Mouse (Mus musculus) kidney, postnatal 0 days (tissue): ENCODE measurements at regions not wholly inside any gene's neighbourhood (a gene's known extent, or its start where the extent isn't known, plus 50 kb on each side); places are given as distances from the start of the nearest gene placed in this dataset.

Experiments used
- ATAC-seq: fragments of 200-750 bp; cut with Nextera tagmentation; replicated peaks from 2 replicates; pipeline ENCODE4 v1.8.0; 2017; ENCODE audit warnings: low read depth, moderate number of reproducible peaks, moderate TSS enrichment, moderate library complexity; ENCODE audit not compliant: low FRiP score
- DNase-seq: peaks from one replicate; pipeline ENCODE4 v3.0.0-alpha.2; 2016; ENCODE audit warnings: low spot score
- H3K27ac ChIP-seq: fragments of 300-500 bp; sonication (generic); 2 replicates; pipeline ENCODE4 v1.5.1; 2014; ENCODE audit warnings: mild to moderate bottlenecking
- H3K27me3 ChIP-seq: fragments of 300-500 bp; sonication (generic); 2 replicates; pipeline ENCODE4 v1.6.1; 2014; ENCODE audit warnings: low read length, mixed read lengths; ENCODE audit not compliant: insufficient read depth
- H3K36me3 ChIP-seq: fragments of 300-500 bp; sonication (generic); 2 replicates; pipeline ENCODE4 v1.6.1; 2014; ENCODE audit warnings: low read length, mixed read lengths; ENCODE audit not compliant: insufficient read depth
- H3K4me1 ChIP-seq: fragments of 300-500 bp; sonication (generic); replicated peaks from 2 replicates; pipeline ENCODE4 v1.6.1; 2014; ENCODE audit warnings: antibody characterized with exemption, low read length, mixed read lengths; ENCODE audit not compliant: insufficient read depth
- H3K4me2 ChIP-seq: fragments of 300-500 bp; sonication (generic); 2 replicates; pipeline ENCODE4 v1.6.1; 2014; ENCODE audit warnings: mild to moderate bottlenecking, low read length, moderate library complexity, mixed read lengths
- H3K4me3 ChIP-seq: fragments of 300-500 bp; sonication (generic); replicated peaks from 2 replicates; pipeline ENCODE4 v1.5.1; 2014; ENCODE audit warnings: low read depth, low read length
- H3K9ac ChIP-seq: fragments of 300-500 bp; sonication (generic); 2 replicates; pipeline ENCODE4 v1.6.1; 2014; ENCODE audit warnings: low read depth, low read length
- H3K9me3 ChIP-seq: fragments of 300-500 bp; sonication (generic); replicated peaks from 2 replicates; pipeline ENCODE4 v1.6.1; 2016; ENCODE audit warnings: low read length, inconsistent platforms, mixed read lengths
- CTCF ChIP-seq: IDR thresholded peaks from 2 replicates; pipeline ENCODE4 v1.5.1; 2016; ENCODE audit warnings: antibody characterized with exemption, low read depth, mild to moderate bottlenecking, moderate library complexity
- WGBS: fragments of 180-500 bp; shearing (Covaris S2); extraction: QIAGEN DNeasy Blood & Tissue Kit; methylation state at CpG from one replicate; pipeline ENCODE4 v1.1.7; 2014; 5-methylcytosine and 5-hydroxymethylcytosine counted together

- Histone ChIP-seq H3K9me3 (no peaks in the 10 kb centered on the region), H3K27ac (no peak overlapping the region), H3K4me2 (no peak overlapping the region), H3K9ac (no peak overlapping the region), H3K27me3 (no peaks in the 10 kb centered on the region), H3K36me3 (no peaks in the 10 kb centered on the region), H3K4me1 (no peaks in the 10 kb centered on the region), H3K4me3 (no peak overlapping the region)
- TF ChIP-seq CTCF = no peak
- 72% methylated on average over 1 of the region's 1 CpGs for WGBS
- no peak for DNase-seq
- no peak for ATAC-seq
These were observed 192.6 kb upstream of the Cldn34d start for GRCm38 (mm10) chrX:76795304-76795703.

DNA sequence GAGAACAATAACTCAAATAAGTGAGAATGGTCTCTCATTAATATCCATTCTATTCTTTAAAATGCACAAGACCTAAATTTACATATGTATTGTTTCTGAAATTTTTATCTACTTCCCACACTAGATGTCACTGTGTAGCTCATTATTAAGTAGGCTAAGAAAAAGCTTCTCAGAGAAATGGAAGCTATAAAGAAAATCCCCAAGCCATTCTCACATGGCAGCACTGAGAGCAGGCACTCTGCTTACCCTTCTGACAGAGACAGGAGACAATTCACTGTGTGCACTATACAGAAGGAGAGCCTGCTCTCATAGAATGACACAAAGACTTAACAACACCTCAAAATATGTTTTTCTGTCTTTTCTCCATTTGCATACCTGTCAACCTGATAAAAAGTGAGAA is 187.9 kb upstream of the Cldn34d start:
- Histone ChIP-seq H3K27me3 (no peaks in the 10 kb centered on the region), H3K27ac (no peak overlapping the region), H3K4me2 (no peak overlapping the region), H3K9ac (no peak overlapping the region), H3K4me1 (no peaks in the 10 kb centered on the region), H3K4me3 (no peak overlapping the region), H3K9me3 (no peaks in the 10 kb centered on the region), H3K36me3 (no peaks in the 10 kb centered on the region)
- ATAC-seq (no peak), DNase-seq (peak; percentile 33)
- peak; percentile 44; the same call in 1 of the 2 replicates for TF ChIP-seq CTCF

DNA sequence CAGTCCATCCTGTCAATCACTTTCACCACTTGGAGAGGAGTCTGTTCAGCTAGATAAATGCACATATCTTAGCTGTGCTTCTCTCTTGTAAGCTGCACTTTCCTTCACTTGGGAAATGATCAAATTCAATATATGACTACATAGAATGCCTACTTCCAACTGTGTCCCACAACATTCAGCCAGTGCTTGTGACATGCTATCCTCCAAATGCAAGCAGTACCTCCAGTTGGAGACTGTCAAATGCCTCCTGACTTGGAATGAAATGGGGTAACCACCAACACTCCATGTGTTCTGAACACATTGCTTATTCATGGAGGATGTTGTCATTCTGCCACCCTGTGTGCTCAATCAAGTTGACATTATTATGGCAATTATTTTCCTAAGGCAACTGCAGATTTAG is 177.3 kb upstream of the Cldn34d start:
- no peaks in the 10 kb centered on the region for H3K9me3 ChIP-seq
- no peak overlapping the region for H3K9ac ChIP-seq
- ATAC-seq (no peak), DNase-seq (no peak)
- H3K4me1 ChIP-seq = no peaks in the 10 kb centered on the region
- no peak overlapping the region for H3K4me2 ChIP-seq
- TF ChIP-seq CTCF = no peak
- no peak overlapping the region for H3K4me3 ChIP-seq
- no peaks in the 10 kb centered on the region for H3K36me3 ChIP-seq
- H3K27me3 ChIP-seq = no peaks in the 10 kb centered on the region
- H3K27ac ChIP-seq = no peak overlapping the region
